Comparison of ENCODE assay signal across 8 mouse cellular contexts in genomic region chr4:46664123-46665009, GRCm38 (mm10). TPM values are rescaled to one million over a fixed set of nuclear protein-coding genes. Genes with fewer than 3 reads are reported as not detected.
DNase-seq lines count a peak whose midpoint lies in the region; ATAC-seq and TF ChIP-seq lines count a peak whose summit lies in the region.

No protein-coding gene starts in this region.

- H3K27ac ChIP-seq in brown adipose tissue, adult 24 weeks (replicated peaks; ENCODE audit: low read depth, low read length) = no peak overlapping the region
- H3K27ac ChIP-seq in hindbrain, embryonic 16.5 days (ENCODE audit: low read depth, low read length) = peak overlapping the region; percentile 36; the same call in 1 of the 2 replicates
- 0 out of 2 replicates have a peak overlapping the region, but pooled peaks have one; percentile 55 for H3K27ac ChIP-seq in liver, embryonic 15.5 days (replicated peaks)

- WGBS in hindbrain, embryonic 16.5 days = 5% methylated on average over 33 of the region's 34 CpGs
- 9% methylated on average over 34 of the region's 34 CpGs for WGBS in liver, embryonic 15.5 days (ENCODE audit: insufficient replicate concordance)

- peaks cover 7% of the 10 kb centered on the region for H3K36me3 ChIP-seq in hindbrain, embryonic 16.5 days (ENCODE audit: control insufficient read depth, insufficient read depth, low read length)
- no peaks in the 10 kb centered on the region for H3K36me3 ChIP-seq in liver, embryonic 15.5 days (replicated peaks)
- no peaks in the 10 kb centered on the region for H3K36me3 ChIP-seq in myocyte (ENCODE audit: control insufficient read depth, insufficient read depth)

- peak overlapping the region; percentile 36 for H3K4me3 ChIP-seq in brown adipose tissue, adult 24 weeks (ENCODE audit: insufficient read depth, low read depth, low read length)
- peak overlapping the region; percentile 25 for H3K4me3 ChIP-seq in hindbrain, embryonic 16.5 days (ENCODE audit: low read length)
- peak overlapping the region; percentile 47 for H3K4me3 ChIP-seq in liver, embryonic 15.5 days (replicated peaks)
- no peak overlapping the region for H3K4me3 ChIP-seq in myocyte

- H3K9ac ChIP-seq in hindbrain, embryonic 16.5 days (ENCODE audit: low read depth, low read length) = peak overlapping the region; percentile 59
- H3K9ac ChIP-seq in liver, embryonic 15.5 days = peak overlapping the region; percentile 37; the same call in 1 of the 2 replicates

- peak overlapping the region; percentile 51 for H3K4me2 ChIP-seq in hindbrain, embryonic 16.5 days (ENCODE audit: low read length)
- peak overlapping the region; percentile 72 for H3K4me2 ChIP-seq in liver, embryonic 15.5 days
- H3K4me2 ChIP-seq in myocyte (ENCODE audit: low read depth) = no peak overlapping the region

- no peak for DNase-seq in frontal cortex, postnatal 25 days (ENCODE audit: low spot score in 2 of 2)
- DNase-seq in gastrocnemius, postnatal 25 days = peak; percentile 61
- peak; percentile 55 for DNase-seq in yolk sac, embryonic 10.5 days (ENCODE audit: low spot score)

- no peaks in the 10 kb centered on the region for H3K79me2 ChIP-seq in myocyte (ENCODE audit: control insufficient read depth, insufficient read depth)

- H3ac ChIP-seq in myocyte (ENCODE audit: control insufficient read depth, insufficient read length) = no peak overlapping the region

- TF ChIP-seq POLR2A in myocyte (IDR thresholded peaks at IDR 0.05; ENCODE audit: insufficient read length, low read depth) = no peak

- no peaks in the 10 kb centered on the region; the same call in 1 of the 2 replicates for H3K4me1 ChIP-seq in brown adipose tissue, adult 24 weeks (ENCODE audit: control insufficient read depth, insufficient read depth, insufficient read length, low read length)
- H3K4me1 ChIP-seq in hindbrain, embryonic 16.5 days (ENCODE audit: control insufficient read depth, insufficient read depth, low read depth, low read length) = peaks cover 7% of the 10 kb centered on the region
- H3K4me1 ChIP-seq in liver, embryonic 15.5 days (replicated peaks) = peaks cover 14% of the 10 kb centered on the region

- peak; percentile 47; the same call in 1 of the 2 replicates for ATAC-seq in frontal cortex, adult (ENCODE audit: low TSS enrichment)
- peak; percentile 77 for ATAC-seq in hindbrain, embryonic 16.5 days
- peak; percentile 78 for ATAC-seq in liver, embryonic 15.5 days (ENCODE audit: insufficient read depth)

- H3K27me3 ChIP-seq in hindbrain, embryonic 16.5 days (replicated peaks; ENCODE audit: control insufficient read depth, insufficient read depth, low read length) = no peaks in the 10 kb centered on the region
- H3K27me3 ChIP-seq in liver, embryonic 15.5 days = no peaks in the 10 kb centered on the region
- H3K27me3 ChIP-seq in myocyte (ENCODE audit: control insufficient read depth, insufficient read depth, insufficient read length) = peaks cover 7% of the 10 kb centered on the region

- no peaks in the 10 kb centered on the region for H3K9me3 ChIP-seq in hindbrain, embryonic 16.5 days (ENCODE audit: control insufficient read depth, low read length)
- no peaks in the 10 kb centered on the region for H3K9me3 ChIP-seq in liver, embryonic 15.5 days (replicated peaks)

TF ChIP-seq in myocyte, 11 proteins besides CTCF, POLR2A, EP300 and RAD21:
- no peak for TF ChIP-seq MAX (IDR thresholded peaks at IDR 0.05; ENCODE audit: low read depth)
- TF ChIP-seq MYOG (IDR thresholded peaks at IDR 0.05; ENCODE audit: control insufficient read depth in 1 of 3, insufficient read depth in 1 of 3, insufficient read length in 2 of 3, low read depth in 2 of 3) = peak in 2 of 3 experiments; percentile 1 to 14

RNA-seq across cellular contexts. Expression of gene Tbc1d2, which starts 14.4 kb away (rescaled TPM):
- polyA plus RNA-seq in brown adipose tissue, adult 24 weeks (2012; ENCODE audit: insufficient read depth, insufficient read length, missing spikeins) = 2.4 and 2.5 TPM in 2 replicates
- total RNA-seq in gastrocnemius, postnatal 25 days (2021) = under 1 TPM; 0.64 to 0.78 TPM
- 1.1 and 1.3 TPM in 2 replicates for polyA plus RNA-seq in hindbrain, embryonic 16.5 days (2015; fragmentation: Nextera tagmentation; extraction: Ambion mirVana)
- polyA plus RNA-seq in liver, embryonic 15.5 days (2015; fragmentation: Nextera tagmentation; extraction: Ambion mirVana) = 0.78 and 0.93 TPM in 2 replicates
- 0.20 TPM for polyA plus RNA-seq in myocyte (2012; fragmentation: generic; extraction: Trizol)

Comparison
In these comparisons a context has a peak if more than half of its experiments do, and no peak if none do; other contexts are left out.
1. DNase-seq: peak in gastrocnemius, postnatal 25 days (single experiment) and yolk sac, embryonic 10.5 days (single experiment); none in frontal cortex, postnatal 25 days (0 of 2).
2. Peak in every context shown above with its lines, with median percentiles within 50 percentile points of each other: ATAC-seq.